Mouse (Mus musculus) midbrain, embryonic 10.5 days (tissue): Measurements from ENCODE around the gene Pdcd1lg2. TPM values are rescaled to one million over a fixed set of nuclear protein-coding genes. Genes with fewer than 3 reads are reported as not detected.

ENCODE experiments used
- DNase-seq: peaks from one replicate; pipeline ENCODE4 v3.0.0-alpha.2; 2017; ENCODE audit warnings: low spot score
- H3K27ac ChIP-seq: fragments of 300-500 bp; sonication (generic); replicated peaks from 2 replicates; pipeline ENCODE4 v1.5.1; 2016; ENCODE audit warnings: mild to moderate bottlenecking
- H3K27me3 ChIP-seq: fragments of 300-500 bp; sonication (generic); 2 replicates; pipeline ENCODE4 v1.6.1; 2016; ENCODE audit warnings: low read depth, mild to moderate bottlenecking; ENCODE audit not compliant: poor library complexity, severe bottlenecking
- H3K36me3 ChIP-seq: fragments of 300-500 bp; sonication (generic); 2 replicates; pipeline ENCODE4 v1.6.1; 2016; ENCODE audit warnings: mild to moderate bottlenecking, moderate library complexity
- H3K4me1 ChIP-seq: fragments of 300-500 bp; sonication (generic); 2 replicates; pipeline ENCODE4 v1.6.1; 2016
- H3K4me3 ChIP-seq: fragments of 300-500 bp; sonication (generic); 2 replicates; pipeline ENCODE4 v1.5.1; 2016; ENCODE audit warnings: mild to moderate bottlenecking, moderate library complexity
- H3K9me3 ChIP-seq: fragments of 300-500 bp; sonication (generic); replicated peaks from 2 replicates; pipeline ENCODE4 v1.6.1; 2016; ENCODE audit warnings: mild to moderate bottlenecking
- WGBS: fragments of 180-500 bp; shearing (Covaris S2); methylation state at CpG from one replicate; pipeline ENCODE4 v1.1.7; 2016; 5-methylcytosine and 5-hydroxymethylcytosine counted together
- polyA plus RNA-seq: library from polyadenylated mRNA; unstranded; fragments of >200 nt; fragmentation: Nextera tagmentation; extraction: Ambion mirVana; gene quantifications from 2 replicates; pipeline ENCODE4 v1.2.1, GENCODE M21; 2016

Gene Pdcd1lg2
- polyA plus RNA-seq, 1 experiment from 2014 or later: not detected

DNA sequence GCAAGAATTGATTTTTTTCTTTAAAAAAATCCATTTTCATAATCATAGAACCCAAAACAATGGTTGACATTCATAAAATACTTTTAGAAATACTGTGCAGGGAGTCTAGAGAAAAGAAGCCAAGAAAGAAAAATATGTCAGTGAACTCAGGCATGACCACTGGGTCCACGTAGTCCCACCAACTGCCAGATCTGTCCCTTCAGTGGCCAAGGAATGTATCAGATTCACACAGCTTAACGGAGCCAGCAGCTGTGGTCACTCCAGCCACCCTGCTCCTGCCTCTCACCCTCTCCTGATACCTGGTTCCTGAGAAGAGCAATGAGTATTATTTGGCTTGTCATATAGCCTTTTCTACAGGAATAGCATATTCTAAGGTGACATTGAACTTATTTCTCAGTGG is 72.7 kb downstream of the Pdcd1lg2 start:
- Histone ChIP-seq H3K27me3 (no peaks in the 10 kb centered on the region), H3K36me3 (no peaks in the 10 kb centered on the region), H3K27ac (no peak overlapping the region), H3K4me1 (peaks cover 5% of the 10 kb centered on the region), H3K4me3 (no peak overlapping the region), H3K9me3 (no peaks in the 10 kb centered on the region)
- 91% methylated on average over 2 of the region's 2 CpGs for WGBS
- DNase-seq: no peak

DNA sequence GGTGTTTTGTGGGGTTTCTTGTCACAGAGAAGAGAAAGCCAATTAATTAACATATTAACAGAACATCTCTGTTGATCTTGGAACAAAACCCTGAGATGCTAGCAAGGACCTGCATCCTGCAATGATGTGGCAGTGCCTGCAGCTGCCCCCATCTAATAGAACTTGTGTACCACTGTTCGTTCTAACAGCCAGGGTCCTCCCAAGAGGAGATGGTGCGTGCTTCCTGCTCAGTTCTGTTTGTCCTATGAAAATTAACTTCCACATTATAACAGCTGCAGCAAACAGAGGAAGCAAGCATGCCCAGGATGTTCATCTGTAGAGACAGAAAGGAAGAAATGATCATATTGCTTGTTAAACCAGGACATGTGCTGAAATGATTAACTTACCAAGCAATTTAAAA is 73.8 kb downstream of the Pdcd1lg2 start:
- no peak overlapping the region for H3K4me3 ChIP-seq
- H3K36me3 ChIP-seq: no peaks in the 10 kb centered on the region
- no peaks in the 10 kb centered on the region for H3K9me3 ChIP-seq
- no peak for DNase-seq
- no peak overlapping the region for H3K27ac ChIP-seq
- H3K27me3 ChIP-seq: no peaks in the 10 kb centered on the region
- WGBS: 86% methylated on average over 2 of the region's 2 CpGs
- H3K4me1 ChIP-seq: peaks cover 5% of the 10 kb centered on the region

DNA sequence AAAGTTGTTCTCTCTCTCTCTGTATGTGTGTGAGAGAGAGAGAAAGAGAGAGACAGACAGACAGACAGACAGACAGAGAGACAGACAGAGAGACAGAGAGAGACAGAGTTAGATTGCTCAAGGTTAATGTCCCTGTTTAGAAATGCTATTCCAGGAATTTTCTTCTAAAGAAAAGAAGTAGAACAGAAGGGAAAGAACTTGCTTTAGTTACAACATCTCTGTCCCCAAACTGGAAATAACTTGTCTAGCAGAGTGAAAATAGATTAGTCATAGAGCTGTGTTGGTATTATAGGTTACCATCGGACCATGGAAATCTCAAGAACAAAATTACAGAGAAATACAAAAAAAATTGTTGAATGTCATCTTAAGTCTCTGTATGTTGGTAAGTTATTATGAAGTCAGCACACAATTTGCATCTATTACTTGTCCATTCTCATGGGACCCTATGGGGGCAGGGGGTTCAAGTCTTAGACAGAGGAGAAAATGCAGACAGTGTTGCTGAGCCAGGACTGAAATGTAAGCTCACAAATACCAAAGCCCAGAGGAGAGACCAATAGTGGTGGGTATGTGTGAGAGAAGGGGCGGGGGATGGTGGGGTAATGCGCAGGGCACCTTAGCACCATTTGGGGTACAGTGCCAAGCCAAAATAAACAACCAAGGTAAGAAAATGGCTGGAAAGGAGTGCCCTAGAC is 74.7 kb downstream of the Pdcd1lg2 start:
- Histone ChIP-seq H3K36me3 (no peaks in the 10 kb centered on the region), H3K9me3 (no peaks in the 10 kb centered on the region), H3K4me1 (peaks cover 5% of the 10 kb centered on the region), H3K27ac (no peak overlapping the region), H3K27me3 (no peaks in the 10 kb centered on the region), H3K4me3 (no peak overlapping the region)
- WGBS: 89% methylated on average over 3 of the region's 3 CpGs
- no peak for DNase-seq

DNA sequence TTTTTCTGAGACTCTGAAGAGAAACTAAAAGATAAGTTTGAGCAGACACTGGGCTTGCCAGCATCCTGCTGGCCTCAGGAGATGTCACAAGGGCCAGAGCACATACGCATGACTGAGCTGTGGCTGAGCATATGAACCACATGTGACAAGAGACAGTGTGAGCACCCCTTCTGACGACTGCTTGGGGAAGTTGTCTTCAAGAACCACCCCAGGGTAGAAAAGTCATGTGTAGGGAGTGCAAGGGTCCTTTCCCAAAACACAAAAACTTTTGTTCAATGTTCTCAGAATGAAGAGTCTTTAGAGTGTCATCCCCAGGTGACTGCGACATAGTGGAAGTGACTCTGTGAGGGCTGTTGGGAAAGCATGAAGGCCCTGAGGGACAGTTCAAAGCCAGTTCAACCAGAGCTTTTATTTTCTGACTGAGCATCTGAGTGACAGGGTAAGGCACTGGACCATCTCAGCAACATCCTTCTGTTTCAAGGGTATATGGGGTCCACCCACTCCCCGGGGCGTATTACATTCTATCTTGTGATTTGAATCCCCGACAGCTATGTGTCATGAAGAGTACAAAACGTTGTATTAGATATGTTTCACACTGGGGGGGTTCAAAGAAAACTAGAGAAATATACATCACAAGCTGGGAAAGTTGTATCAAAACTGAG is 76.0 kb downstream of the Pdcd1lg2 start:
- Histone ChIP-seq H3K4me1 (peaks cover 5% of the 10 kb centered on the region), H3K27me3 (no peaks in the 10 kb centered on the region), H3K36me3 (no peaks in the 10 kb centered on the region), H3K9me3 (no peaks in the 10 kb centered on the region), H3K4me3 (no peak overlapping the region), H3K27ac (0 out of 2 replicates have a peak overlapping the region, but pooled peaks have one; percentile 23)
- WGBS: 89% methylated on average over 7 of the region's 7 CpGs
- no peak for DNase-seq

DNA sequence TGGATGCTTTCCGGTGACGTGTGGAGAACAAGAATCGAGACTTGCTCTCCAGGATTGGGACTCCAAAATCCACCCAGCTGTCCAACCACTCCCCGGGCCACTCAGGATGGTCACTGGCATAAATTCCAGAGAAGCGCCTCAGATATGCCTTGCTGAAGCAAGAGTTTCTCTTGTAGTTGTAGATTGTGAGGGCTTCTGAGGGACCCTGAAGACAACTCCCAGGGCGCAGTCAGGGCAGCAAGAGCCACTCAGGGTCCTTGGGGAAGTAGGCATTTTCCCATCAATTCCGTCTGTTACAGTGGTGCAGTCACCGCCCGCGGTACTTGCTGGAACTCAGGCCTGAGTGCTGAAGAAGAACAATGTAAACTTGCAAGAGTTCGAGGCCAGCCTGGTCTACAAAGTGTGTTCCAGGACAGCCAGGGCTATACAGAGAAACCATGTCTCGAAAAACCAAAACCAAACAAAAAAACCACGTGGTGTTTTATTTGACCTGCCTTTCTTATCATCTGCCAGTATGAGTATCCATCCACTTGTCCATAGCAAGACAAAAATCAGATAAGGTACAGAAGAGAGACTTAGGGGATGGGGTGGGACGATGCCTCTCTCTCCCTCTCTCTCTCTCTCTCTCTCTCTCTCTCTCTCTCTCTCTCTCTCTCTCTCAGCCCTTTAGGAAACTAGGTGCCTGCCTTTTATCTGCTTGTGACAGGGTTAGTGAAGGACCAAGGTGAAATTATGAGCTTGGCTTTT is 76.8 kb downstream of the Pdcd1lg2 start:
- Histone ChIP-seq H3K27me3 (no peaks in the 10 kb centered on the region), H3K36me3 (no peaks in the 10 kb centered on the region), H3K4me1 (peaks cover under 1% of the 10 kb centered on the region; the same call in 1 of the 2 replicates), H3K27ac (no peak overlapping the region), H3K9me3 (no peaks in the 10 kb centered on the region), H3K4me3 (no peak overlapping the region)
- DNase-seq: no peak
- WGBS: 90% methylated on average over 14 of the region's 14 CpGs

DNA sequence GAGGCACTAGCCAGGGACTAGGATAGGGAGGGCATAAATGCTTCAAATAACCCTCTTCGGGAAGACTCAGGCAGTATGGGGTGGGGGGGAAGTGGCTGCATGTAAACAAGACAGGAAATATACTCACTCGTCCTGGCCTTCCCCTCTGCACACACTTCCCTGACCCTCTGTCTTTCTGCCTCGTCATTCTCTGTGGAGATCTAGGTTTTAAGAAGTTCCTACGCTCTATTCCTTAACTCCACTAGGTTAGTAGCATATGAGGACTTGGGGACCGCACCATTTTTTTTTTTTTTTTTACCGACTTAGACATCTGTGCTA is 77.3 kb downstream of the Pdcd1lg2 start:
- Histone ChIP-seq H3K36me3 (no peaks in the 10 kb centered on the region), H3K27me3 (no peaks in the 10 kb centered on the region), H3K4me3 (no peak overlapping the region), H3K4me1 (no peaks in the 10 kb centered on the region), H3K27ac (no peak overlapping the region), H3K9me3 (no peaks in the 10 kb centered on the region)
- DNase-seq: no peak
- WGBS: 71% methylated on average over 6 of the region's 6 CpGs

DNA sequence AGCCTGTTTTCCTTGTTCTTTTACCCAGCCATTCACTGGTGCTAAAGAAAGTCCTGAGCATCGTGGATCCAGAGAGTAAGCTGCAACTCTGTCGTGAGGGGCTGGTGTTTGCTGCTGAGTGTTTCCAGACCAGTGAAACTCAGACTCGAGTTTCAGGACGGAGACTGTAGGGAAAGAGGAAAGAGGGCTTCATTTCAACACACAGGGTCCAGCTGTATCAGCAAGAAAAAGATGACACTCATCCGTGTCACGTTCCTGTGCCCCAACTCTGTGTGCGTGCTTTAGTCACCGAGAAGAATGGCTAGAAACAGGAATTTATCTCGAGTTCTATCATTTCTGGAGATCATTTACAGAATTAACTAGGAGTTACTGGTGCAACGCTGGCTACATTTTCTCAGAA is 77.7 kb downstream of the Pdcd1lg2 start:
- no peak for DNase-seq
- Histone ChIP-seq H3K27me3 (no peaks in the 10 kb centered on the region), H3K36me3 (no peaks in the 10 kb centered on the region), H3K27ac (no peak overlapping the region), H3K4me1 (no peaks in the 10 kb centered on the region), H3K9me3 (no peaks in the 10 kb centered on the region), H3K4me3 (no peak overlapping the region)
- WGBS: 79% methylated on average over 10 of the region's 10 CpGs

DNA sequence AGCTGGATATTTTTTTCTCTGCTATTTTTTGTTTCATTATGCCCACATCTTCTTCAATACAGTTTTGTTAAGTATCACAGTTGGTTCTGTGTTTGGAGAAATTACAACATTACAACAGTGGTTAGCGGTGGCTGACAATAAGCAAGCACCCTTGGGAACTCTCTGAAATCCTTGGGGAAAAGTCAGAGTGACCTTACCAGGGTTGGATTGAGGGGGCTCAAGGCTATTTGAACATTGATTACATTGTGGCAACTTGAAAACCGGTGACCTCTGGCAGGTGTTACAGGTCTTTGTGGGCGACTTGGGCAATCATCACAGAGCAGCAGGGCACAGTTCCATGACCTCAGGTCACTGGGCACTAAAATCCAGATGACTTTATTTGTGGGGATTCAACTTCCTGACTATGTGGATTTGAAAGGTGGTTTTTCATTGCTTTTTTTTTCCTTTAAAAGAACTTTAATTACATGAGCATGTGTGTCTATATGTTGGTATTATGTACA is 79.1 kb downstream of the Pdcd1lg2 start:
- H3K4me1 ChIP-seq: no peaks in the 10 kb centered on the region

DNA sequence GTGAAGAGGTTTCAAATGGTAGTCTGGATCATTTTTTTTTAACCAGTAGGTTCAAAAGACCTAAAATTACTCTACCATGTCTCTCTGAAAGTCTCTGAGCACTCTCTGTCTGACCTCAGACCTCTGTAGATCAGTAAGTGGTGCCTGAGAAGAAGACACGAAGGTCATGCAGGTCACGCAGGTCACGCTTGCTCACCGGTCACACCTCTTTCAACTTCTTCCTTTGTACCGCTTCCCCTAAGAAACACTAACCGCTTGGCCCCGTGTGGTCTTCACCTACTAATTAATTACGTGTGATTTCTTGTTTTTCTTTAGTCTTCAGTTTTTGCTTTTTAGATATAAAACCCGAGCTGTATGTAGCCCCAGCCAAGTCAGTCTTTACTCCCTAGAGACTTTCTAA is 80.7 kb downstream of the Pdcd1lg2 start:
- no peaks in the 10 kb centered on the region for H3K9me3 ChIP-seq
- no peak overlapping the region for H3K27ac ChIP-seq
- DNase-seq: no peak
- no peaks in the 10 kb centered on the region for H3K27me3 ChIP-seq
- H3K36me3 ChIP-seq: no peaks in the 10 kb centered on the region
- no peak overlapping the region for H3K4me3 ChIP-seq
- WGBS: 73% methylated on average over 9 of the region's 9 CpGs
- no peaks in the 10 kb centered on the region for H3K4me1 ChIP-seq

More for the DNA sequence above, 79.1 kb downstream of the Pdcd1lg2 start:
- Histone ChIP-seq H3K36me3 (no peaks in the 10 kb centered on the region), H3K4me3 (no peak overlapping the region), H3K9me3 (no peaks in the 10 kb centered on the region), H3K27me3 (no peaks in the 10 kb centered on the region), H3K27ac (no peak overlapping the region)
- DNase-seq: no peak
- 82% methylated on average over 3 of the region's 3 CpGs for WGBS

DNA sequence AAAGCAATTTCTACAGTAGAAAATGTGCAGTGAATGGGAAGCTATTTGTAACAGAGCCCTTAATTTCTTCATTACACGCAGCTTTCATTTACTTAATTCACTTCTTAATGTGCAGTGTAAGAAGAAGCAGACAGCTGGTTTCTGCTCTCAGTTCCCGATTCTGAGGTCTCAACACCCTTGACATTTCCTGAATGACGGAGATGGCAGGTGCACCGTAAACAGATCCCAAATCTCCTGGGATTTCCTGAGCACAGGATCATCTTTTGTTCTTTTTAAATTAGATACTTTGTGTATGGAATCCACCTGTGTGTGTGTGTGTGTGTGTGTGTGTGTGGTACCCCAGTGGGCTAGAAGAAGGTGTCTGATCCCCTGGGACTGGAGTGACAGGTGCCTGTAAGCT is 83.7 kb downstream of the Pdcd1lg2 start:
- Histone ChIP-seq H3K4me1 (no peaks in the 10 kb centered on the region), H3K36me3 (no peaks in the 10 kb centered on the region), H3K9me3 (no peaks in the 10 kb centered on the region), H3K27me3 (no peaks in the 10 kb centered on the region), H3K4me3 (no peak overlapping the region), H3K27ac (no peak overlapping the region)
- WGBS: 89% methylated on average over 4 of the region's 4 CpGs
- DNase-seq: no peak

DNA sequence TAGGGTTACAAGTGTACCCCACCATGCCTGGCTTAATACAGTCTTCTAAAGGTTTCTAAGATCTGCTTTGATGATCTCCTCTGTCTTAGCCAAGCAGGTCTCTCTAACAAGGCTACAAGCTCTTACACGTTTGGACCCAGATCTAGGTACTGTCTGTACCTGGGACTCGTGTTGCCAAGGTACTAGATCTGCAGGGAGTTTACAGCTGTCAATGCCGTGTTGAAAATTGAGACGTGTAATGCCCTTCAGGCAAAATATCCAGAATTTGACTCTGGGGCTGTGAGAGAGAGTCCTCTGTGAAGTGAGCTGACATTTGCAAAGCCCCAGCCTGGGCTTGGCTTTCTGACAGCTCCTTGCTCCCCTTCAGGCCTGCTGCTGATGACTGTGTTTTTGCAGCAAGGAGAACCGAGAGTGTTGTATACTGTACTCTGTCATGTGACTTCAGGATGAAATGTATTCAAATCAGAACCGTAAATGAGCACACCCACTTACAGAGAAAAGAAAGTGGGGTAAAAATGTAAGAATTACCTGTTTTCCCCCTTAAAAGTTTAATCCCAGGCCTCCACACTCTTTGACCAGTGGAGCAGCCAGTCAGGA is 85.4 kb downstream of the Pdcd1lg2 start:
- WGBS: 82% methylated on average over 6 of the region's 6 CpGs

DNA sequence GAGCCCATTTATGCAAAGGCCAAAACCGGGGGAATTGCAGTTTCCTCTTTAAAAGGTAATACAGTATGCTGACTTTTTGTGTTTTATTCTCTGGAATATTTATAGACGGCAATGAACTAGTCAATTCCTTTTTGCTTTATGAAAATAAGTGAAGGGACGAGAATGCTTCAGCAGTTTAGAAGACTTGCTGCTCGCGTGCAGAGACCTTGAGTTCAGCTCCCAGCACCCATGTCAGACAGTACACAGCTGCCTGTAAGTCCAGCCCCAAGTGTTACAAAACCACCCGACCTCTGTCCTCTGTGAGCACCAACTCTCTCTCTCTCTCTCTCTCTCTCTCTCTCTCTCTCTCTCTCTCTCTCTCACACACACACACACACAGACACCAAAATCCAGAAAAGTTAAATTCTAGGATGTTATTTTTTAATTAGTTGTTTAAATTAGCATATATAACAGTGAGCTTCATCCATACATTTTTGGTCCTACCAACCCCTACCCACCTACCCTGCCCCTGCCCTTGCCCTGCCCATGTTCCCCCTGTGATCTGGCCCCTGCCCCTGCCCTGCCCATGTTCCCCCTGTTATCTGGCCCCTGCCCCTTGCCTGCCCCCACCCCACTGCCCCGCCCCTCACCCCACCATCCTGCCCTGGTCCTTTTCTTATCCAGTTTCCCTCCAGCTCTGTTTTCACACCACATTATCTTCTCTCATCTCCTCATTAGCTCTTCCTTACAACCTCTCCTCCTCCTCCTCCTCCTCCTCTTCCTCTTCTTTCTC is 86.3 kb downstream of the Pdcd1lg2 start:
- no peaks in the 10 kb centered on the region for H3K27me3 ChIP-seq
- H3K4me3 ChIP-seq: no peak overlapping the region
- WGBS: 80% methylated on average over 7 of the region's 7 CpGs
- no peak for DNase-seq
- H3K36me3 ChIP-seq: no peaks in the 10 kb centered on the region
- H3K9me3 ChIP-seq: no peaks in the 10 kb centered on the region
- no peak overlapping the region for H3K27ac ChIP-seq
- no peaks in the 10 kb centered on the region for H3K4me1 ChIP-seq

More for the DNA sequence above, 85.4 kb downstream of the Pdcd1lg2 start:
- DNase-seq: no peak
- no peaks in the 10 kb centered on the region for H3K27me3 ChIP-seq
- H3K36me3 ChIP-seq: no peaks in the 10 kb centered on the region
- H3K9me3 ChIP-seq: no peaks in the 10 kb centered on the region
- H3K4me1 ChIP-seq: no peaks in the 10 kb centered on the region
- H3K4me3 ChIP-seq: no peak overlapping the region
- no peak overlapping the region for H3K27ac ChIP-seq
